Mouse (Mus musculus): Measurements from ENCODE around the gene Abhd6.
A peak's percentile ranks its signal among the peaks of the same experiment; 100 is the strongest.

DNA sequence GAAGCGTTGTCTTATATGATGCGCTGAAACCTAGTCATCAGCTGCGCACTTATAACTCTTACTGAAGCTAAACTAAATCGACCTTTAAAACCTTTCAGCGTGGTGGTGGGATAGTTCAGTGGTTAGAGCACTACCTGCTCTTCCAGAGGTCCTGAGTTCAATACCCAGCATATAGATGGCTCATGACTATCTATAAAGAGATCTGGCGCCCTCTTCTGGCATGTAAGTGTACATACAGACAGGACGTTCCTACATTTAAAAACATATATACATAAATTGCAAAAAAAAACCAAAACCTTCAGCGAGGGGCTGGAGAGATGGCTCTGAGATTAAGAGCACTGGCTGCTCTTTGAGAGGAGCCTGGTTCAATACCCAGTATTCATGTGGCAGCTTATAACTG, 41.6 kb downstream of the Abhd6 start:
- peak; percentile 74 for TF ChIP-seq CTCF (IDR thresholded peaks at IDR 0.05; ENCODE audit: low read depth)
- TF ChIP-seq EP300 (optimal IDR thresholded peaks at IDR 0.05): no peak
